Mouse (Mus musculus): ENCODE measurements around the gene Alox12. TPM values are rescaled to one million over a fixed set of nuclear protein-coding genes. Genes with fewer than 3 reads are reported as not detected.

Alox12 gene
- polyA plus RNA-seq, 1 experiment, result 1.4 TPM

- Histone ChIP-seq H3K27ac (ENCODE audit: insufficient read depth, low read length) (no peak overlapping the region), H3K9me3 (replicated peaks; ENCODE audit: control insufficient read depth, insufficient read depth, low read length, poor library complexity, severe bottlenecking) (no peaks in the 10 kb centered on the region), H3K27me3 (ENCODE audit: control insufficient read depth, insufficient read depth, low read length, poor library complexity, severe bottlenecking) (peaks cover 5% of the 10 kb centered on the region), H3K36me3 (ENCODE audit: control insufficient read depth, insufficient read depth, low read length, poor library complexity, severe bottlenecking) (no peaks in the 10 kb centered on the region), H3K4me1 (ENCODE audit: control insufficient read depth, insufficient read depth, low read length) (no peaks in the 10 kb centered on the region), H3K9ac (ENCODE audit: low read depth, poor library complexity, severe bottlenecking) (no peak overlapping the region), H3K4me3 (ENCODE audit: low read depth, low read length) (peak overlapping the region; percentile 35)
- TF ChIP-seq POLR2A (IDR thresholded peaks at IDR 0.05; ENCODE audit: insufficient read depth, low read length) (no peak), CTCF (IDR thresholded peaks at IDR 0.05; ENCODE audit: low read depth, low read length) (no peak), EP300 (IDR thresholded peaks at IDR 0.05; ENCODE audit: insufficient read depth, low read depth, low read length) (no peak)
These were observed 816 bp downstream of the Alox12 start for GRCm38 (mm10) chr11:70254337-70254736.

- TF ChIP-seq CTCF (IDR thresholded peaks at IDR 0.05; ENCODE audit: low read depth, low read length) (no peak), POLR2A (IDR thresholded peaks at IDR 0.05; ENCODE audit: insufficient read depth, low read length) (no peak), EP300 (IDR thresholded peaks at IDR 0.05; ENCODE audit: insufficient read depth, low read depth, low read length) (no peak)
- peaks cover 5% of the 10 kb centered on the region for H3K27me3 ChIP-seq (ENCODE audit: control insufficient read depth, insufficient read depth, low read length, poor library complexity, severe bottlenecking)
- H3K4me1 ChIP-seq (ENCODE audit: control insufficient read depth, insufficient read depth, low read length), result no peaks in the 10 kb centered on the region
These were observed 3.3 kb downstream of the Alox12 start for GRCm38 (mm10) chr11:70251853-70252252.

GRCm38 (mm10) chr11:70250150-70250549 lies 5.0 kb downstream of the Alox12 start:
- Histone ChIP-seq H3K4me3 (ENCODE audit: low read depth, low read length) (no peak overlapping the region), H3K9me3 (replicated peaks; ENCODE audit: control insufficient read depth, insufficient read depth, low read length, poor library complexity, severe bottlenecking) (no peaks in the 10 kb centered on the region), H3K36me3 (ENCODE audit: control insufficient read depth, insufficient read depth, low read length, poor library complexity, severe bottlenecking) (no peaks in the 10 kb centered on the region), H3K27ac (ENCODE audit: insufficient read depth, low read length) (no peak overlapping the region), H3K4me1 (ENCODE audit: control insufficient read depth, insufficient read depth, low read length) (no peaks in the 10 kb centered on the region), H3K27me3 (ENCODE audit: control insufficient read depth, insufficient read depth, low read length, poor library complexity, severe bottlenecking) (peaks cover 5% of the 10 kb centered on the region), H3K9ac (ENCODE audit: low read depth, poor library complexity, severe bottlenecking) (no peak overlapping the region)
- no peak for TF ChIP-seq POLR2A (IDR thresholded peaks at IDR 0.05; ENCODE audit: insufficient read depth, low read length)
- TF ChIP-seq EP300 (IDR thresholded peaks at IDR 0.05; ENCODE audit: insufficient read depth, low read depth, low read length), result no peak
- TF ChIP-seq CTCF (IDR thresholded peaks at IDR 0.05; ENCODE audit: low read depth, low read length), result no peak

More at GRCm38 (mm10) chr11:70251853-70252252, 3.3 kb downstream of the Alox12 start:
- Histone ChIP-seq H3K9ac (ENCODE audit: low read depth, poor library complexity, severe bottlenecking) (no peak overlapping the region), H3K9me3 (replicated peaks; ENCODE audit: control insufficient read depth, insufficient read depth, low read length, poor library complexity, severe bottlenecking) (no peaks in the 10 kb centered on the region), H3K36me3 (ENCODE audit: control insufficient read depth, insufficient read depth, low read length, poor library complexity, severe bottlenecking) (no peaks in the 10 kb centered on the region), H3K27ac (ENCODE audit: insufficient read depth, low read length) (no peak overlapping the region), H3K4me3 (ENCODE audit: low read depth, low read length) (no peak overlapping the region)

- H3K9me3 ChIP-seq (replicated peaks; ENCODE audit: control insufficient read depth, insufficient read depth, low read length, poor library complexity, severe bottlenecking), result no peaks in the 10 kb centered on the region
- no peak for TF ChIP-seq EP300 (IDR thresholded peaks at IDR 0.05; ENCODE audit: insufficient read depth, low read depth, low read length)
- peak; percentile 6 for TF ChIP-seq CTCF (IDR thresholded peaks at IDR 0.05; ENCODE audit: low read depth, low read length)
- TF ChIP-seq POLR2A (IDR thresholded peaks at IDR 0.05; ENCODE audit: insufficient read depth, low read length), result no peak
- no peak overlapping the region for H3K27ac ChIP-seq (ENCODE audit: insufficient read depth, low read length)
- no peaks in the 10 kb centered on the region for H3K4me1 ChIP-seq (ENCODE audit: control insufficient read depth, insufficient read depth, low read length)
- no peak overlapping the region for H3K9ac ChIP-seq (ENCODE audit: low read depth, poor library complexity, severe bottlenecking)
- no peak overlapping the region for H3K4me3 ChIP-seq (ENCODE audit: low read depth, low read length)
- no peaks in the 10 kb centered on the region for H3K27me3 ChIP-seq (ENCODE audit: control insufficient read depth, insufficient read depth, low read length, poor library complexity, severe bottlenecking)
- H3K36me3 ChIP-seq (ENCODE audit: control insufficient read depth, insufficient read depth, low read length, poor library complexity, severe bottlenecking), result no peaks in the 10 kb centered on the region
These were observed 7.9 kb downstream of the Alox12 start for GRCm38 (mm10) chr11:70247136-70247845.

GRCm38 (mm10) chr11:70242591-70242990 lies 12.6 kb downstream of the Alox12 start:
- Histone ChIP-seq H3K4me1 (ENCODE audit: control insufficient read depth, insufficient read depth, low read length) (no peaks in the 10 kb centered on the region), H3K27ac (ENCODE audit: insufficient read depth, low read length) (no peak overlapping the region), H3K9ac (ENCODE audit: low read depth, poor library complexity, severe bottlenecking) (no peak overlapping the region), H3K9me3 (replicated peaks; ENCODE audit: control insufficient read depth, insufficient read depth, low read length, poor library complexity, severe bottlenecking) (no peaks in the 10 kb centered on the region), H3K4me3 (ENCODE audit: low read depth, low read length) (no peak overlapping the region), H3K36me3 (ENCODE audit: control insufficient read depth, insufficient read depth, low read length, poor library complexity, severe bottlenecking) (no peaks in the 10 kb centered on the region), H3K27me3 (ENCODE audit: control insufficient read depth, insufficient read depth, low read length, poor library complexity, severe bottlenecking) (no peaks in the 10 kb centered on the region)
- no peak for TF ChIP-seq POLR2A (IDR thresholded peaks at IDR 0.05; ENCODE audit: insufficient read depth, low read length)
- TF ChIP-seq EP300 (IDR thresholded peaks at IDR 0.05; ENCODE audit: insufficient read depth, low read depth, low read length), result no peak
- TF ChIP-seq CTCF (IDR thresholded peaks at IDR 0.05; ENCODE audit: low read depth, low read length), result no peak

- Histone ChIP-seq H3K27ac (ENCODE audit: insufficient read depth, low read length) (no peak within 1 kb of the TSS), H3K9ac (ENCODE audit: low read depth, poor library complexity, severe bottlenecking) (peak within 1 kb of the TSS; percentile 91), H3K36me3 (ENCODE audit: control insufficient read depth, insufficient read depth, low read length, poor library complexity, severe bottlenecking) (peaks cover 13% of the 10 kb centered on the region), H3K9me3 (replicated peaks; ENCODE audit: control insufficient read depth, insufficient read depth, low read length, poor library complexity, severe bottlenecking) (no peaks in the 10 kb centered on the region), H3K4me1 (ENCODE audit: control insufficient read depth, insufficient read depth, low read length) (peaks cover 3% of the 10 kb centered on the region), H3K4me3 (ENCODE audit: low read depth, low read length) (peak within 1 kb of the TSS; percentile 90), H3K27me3 (ENCODE audit: control insufficient read depth, insufficient read depth, low read length, poor library complexity, severe bottlenecking) (no peaks in the 10 kb centered on the region)
- no peak for TF ChIP-seq CTCF (IDR thresholded peaks at IDR 0.05; ENCODE audit: low read depth, low read length)
- TF ChIP-seq POLR2A (IDR thresholded peaks at IDR 0.05; ENCODE audit: insufficient read depth, low read length), result peak; percentile 64
- peak; percentile 52; the same call in 1 of the 2 replicates for TF ChIP-seq EP300 (IDR thresholded peaks at IDR 0.05; ENCODE audit: insufficient read depth, low read depth, low read length)
These were observed 15.4 kb downstream of the Alox12 start, which contains the start of the genes Gm21988 and Rnasek for GRCm38 (mm10) chr11:70239541-70240279. Gene Gm21988, minus strand, starts transcription at chr11:70239830. Gene Rnasek, minus strand, starts transcription at chr11:70239842.

All from ES-Bruce4 (cell line).